Mouse (Mus musculus) embryo, embryonic 10 days (tissue): Measurements from ENCODE around the gene Insl5.

Experiments
- DNase-seq: peaks from one replicate; pipeline ENCODE4 v3.0.0-alpha.2; 2015; ENCODE audit warnings: low spot score

Insl5 gene

DNA sequence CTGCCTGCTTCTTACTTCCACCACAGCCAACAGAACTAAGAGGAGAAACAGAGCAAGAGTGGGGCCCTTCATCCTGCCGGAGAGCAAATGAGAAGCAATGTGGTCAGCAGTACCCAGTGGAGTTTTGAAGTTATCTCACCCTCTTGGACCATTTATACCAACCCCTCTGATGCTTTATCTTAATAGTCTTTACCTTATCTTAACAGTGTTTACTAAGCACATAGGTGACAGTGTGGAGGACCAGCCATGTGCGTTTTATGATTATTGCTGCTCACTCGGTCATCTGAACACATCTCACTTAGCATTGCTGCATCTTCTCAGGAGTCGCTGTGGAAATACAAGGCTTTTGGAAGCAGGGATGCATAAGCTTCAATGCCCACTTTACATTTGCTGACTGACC, at the start of gene Insl5:
TSS of gene Insl5 (minus strand) at position 222 of the 400 bp plus-strand sequence.
- no peak for DNase-seq

DNA sequence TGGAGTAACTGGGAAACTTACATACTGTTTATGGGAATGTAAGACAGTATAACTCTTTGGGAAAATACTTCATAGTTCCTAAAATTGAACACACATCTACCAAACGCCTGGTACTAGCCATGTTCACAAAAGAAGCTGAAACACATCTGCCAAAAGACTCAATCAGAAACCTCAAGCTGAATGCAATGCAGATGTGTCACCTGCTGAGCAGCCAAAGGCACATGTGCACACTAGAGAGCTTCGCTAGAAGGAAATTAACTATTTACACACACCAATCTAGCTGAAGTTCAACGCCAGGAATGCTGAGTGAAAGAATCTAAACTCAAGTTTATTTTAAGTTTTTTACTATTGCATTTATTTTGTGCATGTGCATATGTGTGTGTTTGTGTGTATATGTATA, 44.0 kb upstream of the Insl5 start:
- no peak for DNase-seq

DNA sequence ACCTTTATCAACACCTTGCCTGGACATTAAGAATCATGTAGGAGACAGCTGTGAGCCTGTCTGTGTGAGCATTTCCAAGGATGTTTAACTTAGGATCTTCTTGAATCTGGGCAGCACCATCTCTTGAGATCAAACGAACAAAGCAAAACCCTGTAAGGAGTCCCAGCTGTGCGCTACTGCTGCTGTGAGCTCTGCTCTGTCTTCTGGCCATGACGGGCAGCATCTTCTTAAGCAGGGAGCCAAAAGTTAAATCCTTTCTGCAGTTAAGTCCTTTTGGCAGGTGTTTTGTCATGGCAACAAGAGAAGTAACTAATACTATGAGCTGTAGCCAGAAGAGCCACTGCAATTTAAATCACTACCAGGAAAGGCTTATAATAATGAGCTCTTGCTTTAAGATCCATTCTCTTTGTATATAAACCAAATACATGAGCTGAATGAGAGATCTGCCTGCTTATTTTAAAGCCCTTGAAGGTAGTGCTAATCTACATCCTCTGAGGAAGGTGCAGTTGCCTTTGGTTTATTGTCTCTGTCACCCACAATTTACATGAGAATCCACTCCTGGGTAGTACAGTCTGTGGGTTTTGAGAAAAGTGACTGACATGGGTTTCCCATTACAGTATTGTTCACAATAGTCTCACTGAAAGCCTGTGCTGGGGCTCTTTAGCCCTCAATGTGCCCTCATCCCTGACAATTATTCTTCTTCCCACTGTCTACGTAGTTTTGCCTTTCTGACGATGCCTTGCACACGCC, 41.4 kb upstream of the Insl5 start:
- DNase-seq = no peak

DNA sequence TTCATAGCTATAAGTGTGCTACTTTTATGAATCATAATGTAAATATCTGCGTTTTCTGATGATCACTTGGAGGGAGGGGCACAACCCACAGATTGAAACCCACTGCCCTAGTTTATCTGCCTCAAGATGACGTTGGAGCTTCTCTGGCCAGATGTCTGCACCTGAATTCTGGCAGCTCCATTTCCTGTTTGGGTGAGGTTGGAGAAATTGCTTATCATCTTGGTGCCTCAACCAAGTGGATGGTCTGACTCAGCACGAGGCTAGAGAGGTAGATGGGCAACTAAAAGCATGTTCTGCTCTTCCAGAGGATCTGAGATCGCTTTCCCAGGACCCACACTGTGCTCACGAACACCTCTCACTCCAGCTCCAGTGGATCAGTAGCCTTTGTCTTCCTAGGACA, 38.3 kb upstream of the Insl5 start:
- DNase-seq = no peak

DNA sequence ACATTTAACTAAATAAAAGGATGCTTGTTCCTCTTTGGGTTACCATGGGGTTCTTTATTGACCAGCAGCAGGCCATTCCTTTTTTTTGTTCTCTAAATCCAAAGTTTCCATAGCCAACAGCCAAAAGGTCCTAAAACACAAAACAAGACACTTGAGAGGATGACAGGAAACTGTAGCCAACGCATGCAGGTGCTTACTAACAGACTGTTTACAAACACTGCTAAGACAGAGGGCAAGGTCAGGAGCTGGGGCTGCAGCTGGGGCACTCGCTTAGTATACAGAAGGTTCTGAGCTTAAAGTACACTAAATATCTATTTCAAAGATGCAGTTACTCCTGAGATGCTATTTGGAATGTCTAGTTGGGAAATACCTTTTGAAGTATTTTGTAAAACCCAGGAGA, 37.8 kb upstream of the Insl5 start:
- no peak for DNase-seq

DNA sequence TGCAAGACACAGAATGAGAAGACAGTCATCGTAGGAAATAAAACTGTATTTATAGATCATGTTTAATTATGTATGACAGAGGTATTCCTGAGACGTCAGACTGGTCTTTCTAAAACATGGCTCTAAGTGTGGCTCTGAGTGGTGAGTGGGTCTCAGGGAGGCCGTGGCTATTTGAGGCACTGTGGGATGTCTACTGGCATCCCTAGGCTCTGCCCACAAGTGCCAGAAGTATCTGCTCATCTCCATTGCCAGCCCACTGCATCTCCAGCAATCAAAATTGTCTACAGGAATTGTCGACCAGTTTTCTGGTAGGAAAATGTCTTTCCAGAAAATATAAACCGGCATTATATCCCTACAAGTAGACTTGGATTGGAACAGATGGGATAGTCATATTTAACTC, 30.3 kb upstream of the Insl5 start:
- DNase-seq = no peak

DNA sequence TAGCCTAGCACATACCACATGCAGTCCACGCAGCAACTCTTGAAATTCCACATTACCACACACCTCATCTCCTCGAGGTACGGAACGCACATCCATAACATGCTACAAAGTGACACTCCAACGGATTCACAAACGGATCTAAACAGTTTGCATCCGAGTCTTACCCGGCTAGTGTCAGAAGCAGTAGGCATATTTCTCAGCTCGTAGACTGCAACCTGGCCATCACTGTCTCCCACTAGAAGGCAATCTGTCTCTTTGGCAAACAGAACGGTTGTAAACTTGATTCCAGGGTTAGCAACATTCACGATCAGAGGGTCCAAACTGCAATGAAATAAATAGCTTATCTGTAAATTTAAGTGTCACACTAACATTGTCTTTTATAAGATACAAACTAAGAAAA, 21.4 kb upstream of the Insl5 start:
- DNase-seq = no peak

DNA sequence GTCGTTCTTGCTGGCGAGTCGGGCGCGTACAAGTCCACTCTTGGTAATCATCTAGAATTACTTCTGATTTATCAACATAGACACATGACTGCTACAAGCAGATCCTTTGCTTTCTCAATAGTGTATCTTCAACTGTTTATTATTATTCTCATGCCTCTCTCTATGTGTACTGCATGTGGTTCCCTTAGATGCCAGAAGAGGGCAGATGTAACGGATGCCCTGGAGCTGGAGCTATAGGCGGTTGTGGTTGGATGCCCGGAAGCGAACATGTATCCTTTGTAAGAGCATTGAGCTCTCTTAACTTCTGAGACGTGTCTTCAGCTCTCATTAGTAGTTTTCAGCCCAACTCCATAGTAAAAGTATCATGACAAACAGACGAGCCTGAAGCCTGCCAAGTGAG, 16.4 kb upstream of the Insl5 start:
- DNase-seq = no peak

DNA sequence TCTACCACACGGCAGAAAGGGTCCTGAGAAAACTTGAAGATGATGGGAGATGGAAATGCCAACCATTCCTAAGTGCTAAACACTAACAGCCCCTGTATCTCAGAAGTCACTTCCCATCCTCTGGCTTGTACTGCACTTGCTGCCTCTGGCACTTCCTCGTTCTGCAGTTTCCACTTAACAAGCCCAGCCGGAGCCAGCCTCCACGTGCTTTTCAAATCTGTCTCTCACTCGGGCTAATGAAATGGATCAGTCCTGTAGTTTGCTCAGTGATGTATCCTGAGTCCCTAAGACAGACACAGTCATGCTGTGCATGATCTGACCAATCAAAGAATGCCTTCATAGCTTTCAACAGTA, 13.2 kb upstream of the Insl5 start:
- no peak for DNase-seq

DNA sequence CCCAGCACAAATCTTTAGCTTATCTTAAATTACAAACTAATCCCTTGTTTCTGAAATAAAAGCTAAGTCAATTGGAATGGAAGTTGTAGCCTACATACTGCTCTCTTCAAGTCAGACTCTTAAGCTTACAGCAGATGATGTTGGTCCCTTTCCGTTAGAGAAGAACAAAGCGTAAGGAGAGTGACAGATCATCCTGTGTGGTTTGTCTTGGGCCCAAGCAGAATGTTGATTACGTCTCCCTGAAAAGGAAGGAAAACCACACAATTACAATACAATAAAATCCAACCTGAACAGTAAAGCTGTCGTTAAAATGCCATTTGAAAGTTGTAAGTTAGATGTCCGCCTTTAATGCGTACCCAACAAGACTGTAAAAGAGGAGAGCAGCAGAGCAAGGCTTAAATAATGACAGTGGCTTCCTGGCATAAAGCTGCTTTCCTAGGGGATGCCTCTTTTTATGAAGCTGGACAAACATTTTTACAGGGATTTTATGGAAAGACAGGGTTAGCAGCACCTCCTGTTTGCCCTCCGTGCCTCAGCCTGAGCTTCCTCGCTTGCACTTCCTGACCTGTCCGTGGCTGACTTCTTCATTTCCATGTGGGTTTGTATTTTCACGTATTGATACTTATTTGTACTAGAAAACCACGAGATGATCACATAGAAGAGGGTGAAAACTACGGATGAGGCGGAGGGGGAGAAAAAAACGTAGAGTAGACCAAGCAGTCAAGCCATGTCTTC, 12.6 kb upstream of the Insl5 start:
- DNase-seq = no peak

DNA sequence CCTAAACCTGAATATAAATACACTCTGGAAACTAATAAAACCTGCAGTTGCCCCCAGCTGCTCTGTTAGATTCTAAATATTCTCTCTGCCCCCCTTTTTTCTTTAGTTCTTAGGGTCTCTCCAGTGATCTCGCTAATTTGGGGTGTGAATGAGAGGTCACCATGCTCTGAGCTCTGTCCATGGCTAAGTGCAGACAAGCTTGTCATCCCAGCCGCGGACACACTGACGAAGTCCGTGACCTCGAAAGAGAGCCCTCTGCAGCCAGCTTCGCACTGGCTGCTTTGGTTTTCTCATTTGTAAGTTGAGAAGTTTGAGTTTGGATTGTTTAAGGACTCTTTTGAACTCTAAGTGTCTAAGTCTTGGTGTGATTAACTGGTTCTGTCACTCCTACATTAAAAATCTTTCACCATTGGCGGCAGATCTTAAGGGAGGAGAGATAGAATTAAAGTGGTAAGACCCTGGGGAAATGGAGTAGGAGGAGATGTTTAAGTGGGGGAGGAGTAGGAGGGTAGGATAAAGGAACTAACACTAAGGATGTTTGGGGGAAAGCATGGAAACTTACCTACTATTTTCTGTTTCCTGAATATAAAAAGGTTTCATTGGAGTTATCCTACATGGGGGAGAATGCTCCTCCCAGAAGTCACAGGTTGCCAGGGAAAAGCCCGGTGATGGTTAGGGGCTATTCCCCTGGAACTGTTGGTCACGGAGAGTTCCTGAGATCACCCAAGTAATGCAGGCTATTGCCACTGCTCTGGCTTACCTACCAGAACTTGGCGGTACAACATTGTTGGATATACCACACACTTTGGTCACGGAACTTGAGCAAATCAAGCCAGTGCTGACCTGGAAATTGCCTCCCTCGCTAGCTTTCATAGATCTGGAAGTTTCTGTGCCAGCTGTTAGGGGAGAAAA, 1.8 kb upstream of the Insl5 start:
- no peak for DNase-seq

DNA sequence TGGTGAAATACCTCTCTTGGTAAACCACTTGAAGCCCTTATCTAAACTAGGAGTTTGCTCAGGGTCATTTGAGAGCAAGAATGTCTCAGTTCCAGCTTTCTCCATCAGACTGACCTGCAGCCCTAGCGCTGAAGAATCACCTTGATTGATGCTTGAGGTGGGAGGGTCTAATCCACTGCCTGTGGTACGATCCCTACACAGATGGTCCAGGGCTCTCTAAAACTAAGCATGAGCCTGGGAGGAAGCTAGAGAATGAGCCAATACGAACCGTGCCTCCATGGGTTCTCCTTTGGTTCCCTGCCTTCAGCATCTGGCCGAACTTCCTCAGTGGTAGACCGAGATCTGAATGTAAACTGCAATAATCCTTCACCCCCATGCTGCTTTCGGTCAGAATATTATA, 1.1 kb upstream of the Insl5 start:
- no peak for DNase-seq

DNA sequence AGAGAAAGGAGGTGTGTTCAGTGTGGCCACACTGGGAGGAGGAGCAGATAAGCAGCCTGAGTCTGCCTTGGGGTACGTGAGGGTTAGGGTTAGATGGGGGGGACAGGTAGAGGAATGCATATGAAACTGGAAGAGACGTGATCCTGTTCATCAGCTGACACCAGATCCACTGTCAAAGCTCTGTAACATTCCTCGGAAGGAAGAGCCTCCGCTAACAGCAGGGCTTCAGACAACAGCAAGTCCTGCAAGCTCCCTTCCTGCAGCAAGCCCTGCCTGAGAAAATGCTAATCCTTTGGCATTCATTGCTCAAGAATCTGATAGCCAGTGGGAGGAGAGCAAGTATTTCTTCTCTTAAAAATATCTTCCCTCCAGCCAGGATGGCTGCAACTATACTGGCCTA, 13.2 kb downstream of the Insl5 start:
- peak; percentile 60 for DNase-seq

DNA sequence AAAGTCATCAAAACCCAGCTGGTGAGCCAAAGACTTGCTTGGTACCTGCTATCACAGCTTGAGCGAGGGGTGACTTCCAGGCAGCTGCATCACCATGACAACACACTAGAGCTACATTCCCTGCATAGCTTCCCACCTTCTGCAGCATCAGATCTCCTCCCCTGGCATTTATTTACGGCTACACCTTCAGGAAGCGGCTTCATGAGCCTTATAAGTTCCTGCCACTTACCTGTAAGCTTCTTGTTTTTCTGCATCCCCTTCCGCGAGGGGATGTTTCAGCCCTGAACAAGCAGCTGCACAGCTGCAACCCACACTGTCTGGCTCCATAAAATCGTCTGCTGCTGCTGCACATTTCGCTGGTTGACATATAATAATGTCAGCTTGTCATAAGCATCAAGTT, 14.8 kb downstream of the Insl5 start:
- DNase-seq = peak; percentile 65

DNA sequence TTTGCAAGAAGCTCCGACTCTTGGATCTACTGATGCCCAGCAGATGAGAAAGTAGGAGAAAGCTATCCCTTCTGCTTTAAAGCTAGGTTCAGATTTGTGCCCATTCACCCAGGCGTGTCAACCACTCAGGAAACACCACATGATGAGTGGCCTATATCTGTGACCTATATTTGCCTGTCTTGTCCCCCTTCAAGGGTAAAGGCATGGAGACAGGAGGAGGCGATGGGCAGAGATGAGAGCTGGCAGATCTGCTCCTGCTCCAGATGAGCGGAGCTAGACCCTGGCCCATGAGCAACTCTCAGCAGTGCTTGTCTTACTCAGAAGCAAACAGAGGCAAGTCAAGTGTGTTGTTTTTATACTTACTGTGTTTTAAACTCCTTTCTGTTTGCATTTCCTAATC, 15.9 kb downstream of the Insl5 start:
- DNase-seq = no peak

DNA sequence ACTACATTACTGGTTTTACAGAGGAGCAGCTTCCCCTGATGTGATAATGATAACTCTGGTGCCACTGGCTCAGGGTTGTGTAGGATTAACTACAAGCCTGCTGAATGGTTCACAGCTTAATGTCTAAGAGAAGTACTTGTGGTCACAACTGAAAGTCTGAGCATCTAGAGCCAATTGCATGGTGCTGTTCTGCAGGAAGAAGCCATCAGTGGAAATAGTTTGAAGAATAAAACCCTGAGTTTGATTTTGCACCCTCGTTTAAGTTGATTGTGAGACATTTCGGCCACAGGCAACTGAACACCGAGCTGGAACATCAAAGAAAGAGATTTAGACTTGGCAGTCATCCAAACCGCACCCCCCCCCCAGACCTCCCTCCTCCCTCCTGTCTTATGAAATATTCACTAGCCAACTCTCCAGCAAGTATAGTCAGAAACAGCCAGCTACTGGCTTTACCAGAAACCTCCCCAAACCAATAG, 19.7 kb downstream of the Insl5 start:
- no peak for DNase-seq

DNA sequence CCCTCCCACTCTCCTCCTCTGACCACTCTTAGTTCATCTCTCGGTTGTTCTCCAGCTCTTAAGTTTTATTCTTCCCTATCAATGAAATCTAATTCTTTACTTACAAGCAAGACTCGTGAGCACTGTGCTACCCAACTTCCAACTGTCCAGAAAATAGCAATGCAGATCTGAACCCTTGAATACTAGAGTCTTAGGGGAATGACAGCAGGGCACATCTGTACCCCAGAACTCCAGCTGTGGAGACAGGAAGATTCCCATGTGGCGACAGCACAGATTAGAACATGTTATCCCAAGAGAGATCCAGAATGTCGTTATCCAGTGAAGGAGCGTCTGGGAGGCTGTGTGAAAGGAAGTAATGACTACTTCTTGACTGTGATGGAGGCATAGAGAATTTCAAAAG, 20.4 kb downstream of the Insl5 start:
- no peak for DNase-seq

DNA sequence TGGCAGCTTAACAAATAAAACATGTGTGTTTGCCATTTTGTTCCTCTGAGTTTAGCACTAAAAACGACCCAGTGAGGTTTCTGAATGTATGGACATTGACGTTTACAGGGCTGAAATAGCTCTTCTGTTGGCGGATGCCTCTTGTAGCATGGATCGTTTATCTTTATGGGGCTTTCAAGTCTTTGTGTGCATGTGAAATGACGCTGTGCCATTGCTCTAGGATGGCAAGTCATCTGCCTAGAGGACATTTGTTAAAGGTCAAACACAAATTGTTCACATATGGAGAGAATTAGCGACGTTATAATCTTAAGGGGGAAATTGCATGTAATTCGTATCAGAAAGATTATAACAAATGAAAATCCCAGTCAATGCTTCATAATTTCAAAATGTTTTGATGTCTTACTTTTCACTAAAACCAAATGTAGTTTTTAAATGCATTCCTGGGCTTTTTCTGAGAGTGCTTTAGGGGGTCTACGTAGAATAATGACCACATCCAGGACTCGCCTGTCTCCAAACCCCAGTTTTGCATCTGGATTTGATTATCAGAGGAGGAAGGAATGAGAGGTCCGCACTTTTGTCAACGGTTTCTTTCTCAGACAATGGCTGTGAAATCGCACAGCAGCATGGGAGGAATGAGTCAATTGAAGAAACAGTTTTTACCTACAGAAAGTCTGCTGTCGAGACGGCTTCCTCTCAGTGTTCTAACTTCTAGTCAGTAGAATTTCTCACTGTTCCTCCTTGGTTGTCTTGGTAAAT, 21.3 kb downstream of the Insl5 start:
- DNase-seq = peak; percentile 64

DNA sequence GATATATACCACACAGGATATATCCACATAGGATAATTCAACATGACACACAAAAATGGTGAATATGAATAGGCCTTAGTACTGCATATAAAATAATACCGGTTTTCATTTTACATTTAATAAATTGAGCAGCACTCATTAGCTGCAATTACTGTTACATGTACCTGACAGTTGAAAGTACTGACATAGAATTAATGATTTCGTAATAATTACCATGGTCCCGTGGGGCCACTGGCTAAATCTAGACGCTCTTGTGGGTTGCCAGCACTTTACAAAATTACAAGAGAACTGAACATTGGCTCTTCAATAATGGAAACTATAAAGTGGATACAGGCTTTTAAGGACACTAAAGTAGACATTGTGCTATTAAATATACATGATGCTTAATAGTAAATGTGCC, 22.0 kb downstream of the Insl5 start:
- DNase-seq = no peak

DNA sequence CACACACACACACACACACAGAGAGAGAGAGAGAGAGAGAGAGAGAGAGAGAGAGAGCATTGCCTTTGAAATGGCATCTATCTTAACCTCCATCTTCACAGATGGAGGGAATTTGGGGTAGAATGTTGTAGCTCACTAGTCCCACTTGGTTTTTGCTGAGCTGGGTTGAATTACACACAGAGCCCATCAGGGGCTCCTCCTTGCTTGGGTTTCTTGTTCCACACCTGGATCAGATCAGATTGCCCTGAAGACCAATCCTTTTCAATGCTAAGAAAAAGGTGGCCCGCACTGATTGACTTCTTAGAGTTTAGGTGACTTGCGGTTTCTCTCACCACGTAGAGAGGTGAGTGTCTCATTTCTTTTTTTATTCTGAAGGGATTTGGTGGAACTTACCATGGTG, 35.0 kb downstream of the Insl5 start:
- no peak for DNase-seq

DNA sequence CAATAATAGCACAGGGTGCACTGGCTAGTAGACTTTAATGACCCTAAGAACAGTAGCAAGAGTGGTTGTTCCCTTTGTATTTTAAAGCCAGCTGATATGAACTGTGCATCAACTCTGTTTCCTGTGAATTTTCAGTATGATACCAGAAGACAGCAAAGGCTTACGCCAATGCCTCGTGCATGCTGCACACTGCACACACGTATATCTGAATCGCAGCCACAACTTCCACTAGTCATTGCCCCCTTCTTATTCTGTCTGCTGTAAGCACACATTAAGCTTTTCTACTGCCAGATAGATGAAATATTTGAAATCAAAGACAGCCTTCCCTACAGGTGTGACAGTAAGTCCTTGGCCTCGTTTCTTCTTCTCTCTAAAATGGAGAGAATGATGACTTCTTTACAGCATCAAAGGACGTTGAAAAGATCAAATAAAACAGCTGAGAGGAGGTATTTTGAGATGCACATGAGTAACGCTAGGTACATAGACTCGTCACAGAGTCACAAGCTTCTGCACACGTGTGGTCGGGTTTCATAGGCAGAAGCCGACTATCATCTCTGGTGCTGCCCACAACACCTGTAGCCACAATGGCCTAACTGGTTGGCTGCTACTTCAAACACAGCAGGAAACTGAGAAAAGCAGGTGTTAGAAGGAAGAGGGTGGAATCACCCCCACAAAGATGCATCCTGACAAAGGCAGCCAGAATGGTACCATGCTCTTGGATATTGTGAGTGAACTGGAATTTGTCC, 35.9 kb downstream of the Insl5 start:
- DNase-seq = no peak
